Mouse (Mus musculus) MEL (cell line): ENCODE measurements around the gene Inhbe. TPM values are rescaled to one million over a fixed set of nuclear protein-coding genes. Genes with fewer than 3 reads are reported as not detected.

Source experiments
- DNase-seq: peaks from one replicate; pipeline ENCODE4 v3.0.0; 2011; ENCODE audit warnings: low read depth, low spot score
- H3K27ac ChIP-seq: 2 replicates; pipeline ENCODE4 v1.5.1; 2012; ENCODE audit warnings: low read depth, mild to moderate bottlenecking, control low read depth, low read length, moderate library complexity; ENCODE audit not compliant: control insufficient read depth
- H3K27me3 ChIP-seq, 2 experiments: fragments of 150-350 bp in 1 of 2; sonication (generic) in 1 of 2; 2 replicates each; pipeline ENCODE4 v1.6.1; 2012; ENCODE audit warnings: low read length in 2 of 2, mild to moderate bottlenecking in 2 of 2, improper control_type of control experiment in 1 of 2, moderate library complexity in 1 of 2; ENCODE audit not compliant: insufficient read depth in 2 of 2, control insufficient read depth in 1 of 2
- H3K36me3 ChIP-seq, 2 experiments: 2 replicates each; pipeline ENCODE4 v1.6.1; 2012 to 2014; ENCODE audit warnings: low read length in 2 of 2, improper control_type of control experiment in 1 of 2, inconsistent platforms in 1 of 2, mild to moderate bottlenecking in 1 of 2; ENCODE audit not compliant: insufficient read depth in 2 of 2, control insufficient read depth in 1 of 2
- H3K4me1 ChIP-seq, 2 experiments: fragments of 150-350 bp in 1 of 2; sonication (generic) in 1 of 2; 2 replicates each; pipeline ENCODE4 v1.6.1; 2012; ENCODE audit warnings: low read length in 2 of 2, improper control_type of control experiment in 1 of 2, mild to moderate bottlenecking in 1 of 2; ENCODE audit not compliant: insufficient read depth in 2 of 2, control insufficient read depth in 1 of 2
- H3K4me3 ChIP-seq, 2 experiments: fragments of 150-350 bp in 1 of 2; sonication (generic) in 1 of 2; 2 replicates each; pipeline ENCODE4 v1.5.1; 2012; ENCODE audit warnings: low read depth in 2 of 2, low read length in 2 of 2, mild to moderate bottlenecking in 2 of 2, moderate library complexity in 2 of 2, control low read depth in 1 of 2, improper control_type of control experiment in 1 of 2; ENCODE audit not compliant: control insufficient read depth in 1 of 2, insufficient read depth in 1 of 2
- H3K79me2 ChIP-seq: 2 replicates; pipeline ENCODE4 v1.6.1; 2012; ENCODE audit warnings: mild to moderate bottlenecking, low read length, moderate library complexity; ENCODE audit not compliant: control insufficient read depth, poor library complexity, insufficient read depth
- H3K9ac ChIP-seq: 2 replicates; pipeline ENCODE4 v1.6.1; 2012; ENCODE audit warnings: low read depth, mild to moderate bottlenecking, control low read depth, low read length, moderate library complexity; ENCODE audit not compliant: control insufficient read depth, poor library complexity, severe bottlenecking
- H3K9me3 ChIP-seq: fragments of 150-350 bp; sonication (generic); replicated peaks from 2 replicates; pipeline ENCODE4 v1.6.1; 2012; ENCODE audit warnings: mild to moderate bottlenecking, low read length, improper control_type of control experiment, moderate library complexity; ENCODE audit not compliant: insufficient read depth
- CHD1 ChIP-seq: IDR thresholded peaks from 2 replicates; pipeline ENCODE4 v1.6.1; 2012; ENCODE audit warnings: low read depth, mild to moderate bottlenecking, inconsistent platforms, low read length, improper control_type of control experiment
- CHD2 ChIP-seq: IDR thresholded peaks from 2 replicates; pipeline ENCODE4 v1.6.1; 2011; ENCODE audit warnings: low read length, improper control_type of control experiment
- CTCF ChIP-seq, 3 experiments: IDR thresholded peaks in 2 of 3; conservative IDR thresholded peaks in 1 of 3; 2 replicates each; pipeline ENCODE4 v1.5.1; 2011 to 2012; ENCODE audit warnings: low read length in 3 of 3, low read depth in 2 of 3, mild to moderate bottlenecking in 2 of 3, improper control_type of control experiment in 1 of 3, inconsistent platforms in 1 of 3, mixed read lengths in 1 of 3, moderate library complexity in 1 of 3; ENCODE audit not compliant: control insufficient read depth in 1 of 3, insufficient read depth in 1 of 3, poor library complexity in 1 of 3, severe bottlenecking in 1 of 3
- EP300 ChIP-seq, 2 experiments: IDR thresholded peaks; 2 replicates each; pipeline ENCODE4 v1.6.1; 2011; ENCODE audit warnings: improper control_type of control experiment in 2 of 2, low read length in 2 of 2, low read depth in 1 of 2, mild to moderate bottlenecking in 1 of 2
- ETS1 ChIP-seq: IDR thresholded peaks from 2 replicates; pipeline ENCODE4 v1.6.1; 2012; ENCODE audit warnings: low read depth, mild to moderate bottlenecking, inconsistent platforms, low read length, improper control_type of control experiment, moderate library complexity
- GATA1 ChIP-seq: IDR thresholded peaks from 2 replicates; pipeline ENCODE4 v1.6.1; 2011; ENCODE audit warnings: low read depth, low read length, improper control_type of control experiment
- HCFC1 ChIP-seq: IDR thresholded peaks from 2 replicates; pipeline ENCODE4 v1.6.1; 2012; ENCODE audit warnings: low read depth, mild to moderate bottlenecking, inconsistent platforms, low read length, improper control_type of control experiment, moderate library complexity
- JUND ChIP-seq: IDR thresholded peaks from 2 replicates; pipeline ENCODE4 v1.6.1; 2011; ENCODE audit warnings: low read depth, mild to moderate bottlenecking, improper control_type of control experiment, low read length
- KAT2A ChIP-seq: conservative IDR thresholded peaks from 2 replicates; pipeline ENCODE4 v1.6.1; 2012; ENCODE audit warnings: low read depth, low read length, improper control_type of control experiment, inconsistent platforms
- MAFK ChIP-seq: IDR thresholded peaks from 2 replicates; pipeline ENCODE4 v1.6.1; 2011; ENCODE audit warnings: low read depth, mild to moderate bottlenecking, low read length, improper control_type of control experiment, borderline replicate concordance
- MAX ChIP-seq: IDR thresholded peaks from 2 replicates; pipeline ENCODE4 v1.6.1; 2011; ENCODE audit warnings: low read length, improper control_type of control experiment
- MAZ ChIP-seq: IDR thresholded peaks from 2 replicates; pipeline ENCODE4 v1.6.1; 2012; ENCODE audit warnings: low read depth, mild to moderate bottlenecking, inconsistent platforms, low read length, improper control_type of control experiment
- MEF2A ChIP-seq: IDR thresholded peaks from 2 replicates; pipeline ENCODE4 v1.6.1; 2014; ENCODE audit warnings: low read depth, mild to moderate bottlenecking, inconsistent platforms, low read length, improper control_type of control experiment; ENCODE audit not compliant: poor library complexity, insufficient replicate concordance, severe bottlenecking; ENCODE audit errors: extremely low read depth
- MXI1 ChIP-seq: IDR thresholded peaks from 2 replicates; pipeline ENCODE4 v1.6.1; 2011; ENCODE audit warnings: mild to moderate bottlenecking, low read depth, low read length, improper control_type of control experiment
- MYC ChIP-seq: IDR thresholded peaks from 2 replicates; pipeline ENCODE4 v1.6.1; 2011; ENCODE audit warnings: low read depth, mild to moderate bottlenecking, low read length, improper control_type of control experiment, moderate library complexity
- NRF1 ChIP-seq: IDR thresholded peaks from 2 replicates; pipeline ENCODE4 v1.6.1; 2014; ENCODE audit warnings: low read depth, mild to moderate bottlenecking, inconsistent platforms, low read length, improper control_type of control experiment, moderate library complexity; ENCODE audit not compliant: poor library complexity, insufficient read depth, severe bottlenecking
- RAD21 ChIP-seq: IDR thresholded peaks from 2 replicates; pipeline ENCODE4 v1.6.1; 2011; ENCODE audit warnings: mild to moderate bottlenecking, low read depth, low read length, improper control_type of control experiment
- RCOR1 ChIP-seq: IDR thresholded peaks from 2 replicates; pipeline ENCODE4 v1.6.1; 2012; ENCODE audit warnings: low read depth, mild to moderate bottlenecking, inconsistent platforms, low read length, improper control_type of control experiment
- SIN3A ChIP-seq: IDR thresholded peaks from 2 replicates; pipeline ENCODE4 v1.6.1; 2012; ENCODE audit warnings: low read length, improper control_type of control experiment, inconsistent platforms
- SMC3 ChIP-seq: IDR thresholded peaks from 2 replicates; pipeline ENCODE4 v1.6.1; 2011; ENCODE audit warnings: low read depth, low read length, improper control_type of control experiment
- TAL1 ChIP-seq: IDR thresholded peaks from 2 replicates; pipeline ENCODE4 v1.6.1; 2012; ENCODE audit warnings: mild to moderate bottlenecking, inconsistent platforms, low read length, moderate library complexity, mixed read lengths
- TBP ChIP-seq: IDR thresholded peaks from 2 replicates; pipeline ENCODE4 v1.8.0; 2011; ENCODE audit warnings: low read depth, low read length, improper control_type of control experiment
- USF1 ChIP-seq: IDR thresholded peaks from 2 replicates; pipeline ENCODE4 v1.6.1; 2014; ENCODE audit warnings: low read depth, mild to moderate bottlenecking, inconsistent platforms, low read length, improper control_type of control experiment, moderate library complexity
- ZC3H11A ChIP-seq: IDR thresholded peaks from 2 replicates; pipeline ENCODE4 v1.6.1; 2012; ENCODE audit warnings: low read depth, mild to moderate bottlenecking, inconsistent platforms, low read length, improper control_type of control experiment
- ZKSCAN1 ChIP-seq: IDR thresholded peaks from 2 replicates; pipeline ENCODE4 v1.6.1; 2012; ENCODE audit warnings: low read depth, mild to moderate bottlenecking, inconsistent platforms, low read length, improper control_type of control experiment, moderate library complexity
- ZMIZ1 ChIP-seq: IDR thresholded peaks from 2 replicates; pipeline ENCODE4 v1.6.1; 2012; ENCODE audit warnings: low read depth, mild to moderate bottlenecking, inconsistent platforms, low read length, improper control_type of control experiment, moderate library complexity
- polyA plus RNA-seq, 2 experiments: library from polyadenylated mRNA; stranded (reverse) in 1 of 2; unstranded in 1 of 2; fragments of >175 nt in 1 of 2; fragments of >200 nt in 1 of 2; gene quantifications; 2 replicates each; pipeline versions ENCODE4 v1.2.1 to v1.2.4; 2012; ENCODE audit warnings: low replicate concordance in 2 of 2, low read depth in 1 of 2; ENCODE audit not compliant: insufficient read length in 2 of 2, insufficient read depth in 1 of 2, missing spikeins in 1 of 2
- total RNA-seq: library from RNA; depleted of rRNA; stranded (reverse); fragments of 300-350 nt; gene quantifications from 2 replicates; pipeline ENCODE4 v1.2.3, GENCODE M21; 2012

Inhbe gene
- total and polyA plus RNA-seq, 3 experiments, result 0.03 TPM; not detected in 2

GRCm38 (mm10) chr10:127327461-127328145, 26.6 kb downstream of the Inhbe start:
- no peak overlapping the region for H3K4me3 ChIP-seq
- peaks cover 2% of the 10 kb centered on the region; the same call in 1 of the 2 replicates for H3K79me2 ChIP-seq
- no peak overlapping the region for H3K27ac ChIP-seq
- no peaks in the 10 kb centered on the region for H3K9me3 ChIP-seq
- no peak overlapping the region for H3K9ac ChIP-seq
- peaks cover 0 to 6% of the 10 kb centered on the region in 2 experiments; a peak in 2 of 4 replicates for H3K36me3 ChIP-seq
- peaks cover 8 to 12% of the 10 kb centered on the region in 2 experiments for H3K4me1 ChIP-seq
- DNase-seq, result no peak
- no peak for TF ChIP-seq MYC
- no peak for TF ChIP-seq ETS1
- no peak for TF ChIP-seq HCFC1
- no peak for TF ChIP-seq JUND
- no peak for TF ChIP-seq SMC3
- TF ChIP-seq USF1, result no peak
- TF ChIP-seq ZMIZ1, result no peak
- no peak for TF ChIP-seq TAL1
- TF ChIP-seq RAD21, result no peak
- no peak for TF ChIP-seq ZC3H11A
- TF ChIP-seq MAFK, result no peak
- no peak for TF ChIP-seq GATA1
- TF ChIP-seq RCOR1, result no peak
- no peak for TF ChIP-seq NRF1
- TF ChIP-seq TBP, result no peak
- TF ChIP-seq CHD1, result no peak
- TF ChIP-seq EP300 (IDR thresholded peaks at IDR 0.05; ENCODE audit: low read depth in 1 of 2, low read length in 2 of 2), result no peak
- TF ChIP-seq CHD2, result no peak
- TF ChIP-seq MAZ, result no peak
- TF ChIP-seq CTCF (IDR thresholded peaks at IDR 0.05 in 2 of 3, conservative IDR thresholded peaks at IDR 0.05 in 1 of 3; ENCODE audit: control insufficient read depth in 1 of 3, insufficient read depth in 1 of 3, low read depth in 2 of 3, low read length in 3 of 3, poor library complexity in 1 of 3, severe bottlenecking in 1 of 3), result no peak
- no peaks in the 10 kb centered on the region for H3K27me3 ChIP-seq

- TF ChIP-seq MAX (no peak), GATA1 (no peak), MXI1 (no peak), ZC3H11A (no peak), ZKSCAN1 (no peak), JUND (no peak), MAZ (no peak), CHD2 (no peak), RAD21 (no peak), MEF2A (no peak), KAT2A (no peak), TBP (no peak), TAL1 (no peak), MYC (no peak), SIN3A (no peak), CHD1 (no peak)
- Histone ChIP-seq H3K9me3 (no peaks in the 10 kb centered on the region), H3K36me3 (peaks cover 0 to 8% of the 10 kb centered on the region in 2 experiments; a peak in 2 of 4 replicates), H3K4me1 (peaks cover 8 to 15% of the 10 kb centered on the region in 2 experiments), H3K4me3 (no peak overlapping the region), H3K9ac (no peak overlapping the region), H3K27me3 (no peaks in the 10 kb centered on the region), H3K27ac (no peak overlapping the region), H3K79me2 (peaks cover 2% of the 10 kb centered on the region; the same call in 1 of the 2 replicates)
- DNase-seq, result no peak
These were observed 27.4 kb downstream of the Inhbe start for GRCm38 (mm10) chr10:127326828-127327227.
